29 mouse cellular contexts compared by ENCODE assay signal in genomic region chr7:46648431-46649140, GRCm38 (mm10). TPM values are rescaled to one million over a fixed set of nuclear protein-coding genes. Genes with fewer than 3 reads are reported as not detected.
DNase-seq lines count a peak whose midpoint lies in the region; ATAC-seq and TF ChIP-seq lines count a peak whose summit lies in the region.
"Had no signal": no experiment of that assay in that cellular context is flagged by ENCODE, and none has a peak within 500 bp of the region (broad histone marks: within the 10 kb centered on the region; RNA-seq: fewer than 3 reads in every experiment).

No protein-coding gene starts in this region.

- TF ChIP-seq POLR2A in brain, embryonic 14.5 days (IDR thresholded peaks at IDR 0.05; ENCODE audit: borderline replicate concordance, extremely low read depth, insufficient read depth, insufficient read length, poor library complexity, severe bottlenecking) = no peak

- H3K9me3 ChIP-seq in forebrain, postnatal 0 days (ENCODE audit: low read length) = no peaks in the 10 kb centered on the region
- H3K9me3 ChIP-seq in forebrain, embryonic 15.5 days = no peaks in the 10 kb centered on the region
- H3K9me3 ChIP-seq: embryonic facial prominence, embryonic 12.5 days; embryonic facial prominence, embryonic 15.5 days; G1E; heart, embryonic 10.5 days; heart, embryonic 13.5 days; intestine, embryonic 15.5 days had no signal

- H3K27me3 ChIP-seq in forebrain, postnatal 0 days (ENCODE audit: insufficient read depth, low read length) = no peaks in the 10 kb centered on the region
- no peaks in the 10 kb centered on the region for H3K27me3 ChIP-seq in forebrain, embryonic 15.5 days
- H3K27me3 ChIP-seq: embryonic facial prominence, embryonic 15.5 days; intestine, embryonic 15.5 days had no signal

- H3K4me3 ChIP-seq in forebrain, postnatal 0 days (ENCODE audit: low read depth, low read length) = no peak overlapping the region
- H3K4me3 ChIP-seq in forebrain, embryonic 15.5 days = no peak overlapping the region
- H3K4me3 ChIP-seq: embryonic facial prominence, embryonic 12.5 days; embryonic facial prominence, embryonic 15.5 days; heart, adult 2 months; heart, embryonic 10.5 days; heart, embryonic 13.5 days; intestine, embryonic 15.5 days had no signal

- no peak overlapping the region for H3K9ac ChIP-seq in forebrain, postnatal 0 days
- no peak overlapping the region for H3K9ac ChIP-seq in forebrain, embryonic 15.5 days (replicated peaks)
- H3K9ac ChIP-seq: embryonic facial prominence, embryonic 12.5 days; embryonic facial prominence, embryonic 15.5 days; heart, embryonic 13.5 days; hindbrain, embryonic 14.5 days; intestine, embryonic 15.5 days had no signal

- 68% methylated on average over 4 of the region's 4 CpGs for WGBS in forebrain, postnatal 0 days
- 61% methylated on average over 4 of the region's 4 CpGs for WGBS in forebrain, embryonic 15.5 days

- ATAC-seq in forebrain, postnatal 0 days = peak; percentile 52
- ATAC-seq in forebrain, embryonic 15.5 days (replicated peaks) = no peak
- ATAC-seq: forebrain, embryonic 14.5 days; intestine, embryonic 15.5 days; Patski had no signal

- no peak overlapping the region for H3K27ac ChIP-seq in forebrain, postnatal 0 days (ENCODE audit: low read depth, low read length)
- H3K27ac ChIP-seq in forebrain, embryonic 15.5 days (replicated peaks) = no peak overlapping the region
- H3K27ac ChIP-seq: embryonic facial prominence, embryonic 12.5 days; embryonic facial prominence, embryonic 15.5 days; heart, adult 2 months; heart, embryonic 10.5 days; heart, embryonic 13.5 days; hindbrain, embryonic 14.5 days; intestine, embryonic 15.5 days had no signal

- no peak for TF ChIP-seq CTCF in forebrain, postnatal 0 days (IDR thresholded peaks at IDR 0.05; ENCODE audit: low read depth)
- TF ChIP-seq CTCF in brain, embryonic 14.5 days (IDR thresholded peaks at IDR 0.05; ENCODE audit: borderline replicate concordance, extremely low read depth, insufficient read depth, insufficient read length) = no peak

- no peaks in the 10 kb centered on the region for H3K36me3 ChIP-seq in forebrain, postnatal 0 days (ENCODE audit: insufficient read depth)
- H3K36me3 ChIP-seq in forebrain, embryonic 15.5 days = no peaks in the 10 kb centered on the region
- H3K36me3 ChIP-seq: embryonic facial prominence, embryonic 12.5 days; embryonic facial prominence, embryonic 15.5 days; heart, embryonic 10.5 days; heart, embryonic 13.5 days; intestine, embryonic 15.5 days had no signal

- peak; percentile 56 for DNase-seq in forebrain, postnatal 0 days
- DNase-seq in layer of hippocampus, adult 9-11 months = peak; percentile 28
- DNase-seq in layer of hippocampus, postnatal 14 days (ENCODE audit: low spot score in 2 of 2) = no peak
- DNase-seq in right cerebral cortex, adult 18-20 months = peak; percentile 30
- no peak for DNase-seq in right cerebral cortex, adult 2 months (ENCODE audit: low spot score in 2 of 2)
- DNase-seq in brain, embryonic 14.5 days (ENCODE audit: low read depth) = peak; percentile 51
- DNase-seq: adrenal gland, postnatal 10 days; adrenal gland, postnatal 36 days; B cell, adult 2 months; cerebellum, adult 18-20 months; cerebellum, adult 9-10 months; cerebellum, postnatal 25 days; gastrocnemius, postnatal 10 days; gastrocnemius, postnatal 36 days; heart, adult 2 months; heart, postnatal 14 days; heart, postnatal 4 days had no signal

- H3K4me2 ChIP-seq in forebrain, postnatal 0 days (ENCODE audit: low read depth) = no peak overlapping the region
- H3K4me2 ChIP-seq in forebrain, embryonic 15.5 days (replicated peaks) = no peak overlapping the region
- H3K4me2 ChIP-seq: embryonic facial prominence, embryonic 12.5 days; embryonic facial prominence, embryonic 15.5 days; heart, embryonic 13.5 days; hindbrain, embryonic 14.5 days; intestine, embryonic 15.5 days had no signal

- H3K4me1 ChIP-seq in forebrain, postnatal 0 days (ENCODE audit: insufficient read depth) = no peaks in the 10 kb centered on the region
- H3K4me1 ChIP-seq in forebrain, embryonic 15.5 days = no peaks in the 10 kb centered on the region
- H3K4me1 ChIP-seq: embryonic facial prominence, embryonic 12.5 days; embryonic facial prominence, embryonic 15.5 days; heart, embryonic 10.5 days; heart, embryonic 13.5 days; intestine, embryonic 15.5 days had no signal

RNA-seq across cellular contexts. Expression of gene Sergef, which starts 9.0 kb away (rescaled TPM):
- 50.7 and 54.5 TPM in 2 replicates for total RNA-seq in forebrain, postnatal 0 days (2014; rRNA removed)
- polyA plus RNA-seq in forebrain, postnatal 0 days (2015; fragmentation: Nextera tagmentation; extraction: Ambion mirVana) = 40.4 and 46.9 TPM in 2 replicates
- 28.4 and 29.4 TPM in 2 replicates for polyA plus RNA-seq in forebrain, embryonic 15.5 days (2015; fragmentation: Nextera tagmentation; extraction: Ambion mirVana)
- total RNA-seq in layer of hippocampus, postnatal 14 days (2021) = 10 to 100 TPM; 49.3 to 53.4 TPM
- polyA plus RNA-seq in brain, embryonic 14.5 days (2012; rRNA removed) = 30.8 and 32.8 TPM in 2 replicates

RNA-seq across cellular contexts. Expression of gene Tph1, which starts 23.8 kb away (rescaled TPM):
- total RNA-seq in forebrain, postnatal 0 days (2014; rRNA removed) = 1.3 and 3.6 TPM in 2 replicates
- polyA plus RNA-seq in forebrain, postnatal 0 days (2015; fragmentation: Nextera tagmentation; extraction: Ambion mirVana) = 0.99 and 1.9 TPM in 2 replicates
- 0.46 and 2.9 TPM in 2 replicates for polyA plus RNA-seq in forebrain, embryonic 15.5 days (2015; fragmentation: Nextera tagmentation; extraction: Ambion mirVana)
- under 1 TPM; 0.19 to 0.35 TPM for total RNA-seq in layer of hippocampus, postnatal 14 days (2021)
- polyA plus RNA-seq in brain, embryonic 14.5 days (2012; rRNA removed) = 0.21 and 0.27 TPM in 2 replicates
- total RNA-seq: adrenal gland, postnatal 10 days; common myeloid progenitor, adult 5-6 weeks; heart, adult 2 months; heart, postnatal 4 days had no signal
- polyA plus RNA-seq: heart, embryonic 13.5 days; hindbrain, embryonic 11.5 days; Patski had no signal

Comparison
In these comparisons a context has a peak if more than half of its experiments do, and no peak if none do; other contexts are left out.
1. DNase-seq: peak in forebrain, postnatal 0 days (single experiment), layer of hippocampus, adult 9-11 months (single experiment), right cerebral cortex, adult 18-20 months (single experiment) and brain, embryonic 14.5 days (single experiment); none in layer of hippocampus, postnatal 14 days (0 of 2) and right cerebral cortex, adult 2 months (0 of 2).